In the genomic region with DNA sequence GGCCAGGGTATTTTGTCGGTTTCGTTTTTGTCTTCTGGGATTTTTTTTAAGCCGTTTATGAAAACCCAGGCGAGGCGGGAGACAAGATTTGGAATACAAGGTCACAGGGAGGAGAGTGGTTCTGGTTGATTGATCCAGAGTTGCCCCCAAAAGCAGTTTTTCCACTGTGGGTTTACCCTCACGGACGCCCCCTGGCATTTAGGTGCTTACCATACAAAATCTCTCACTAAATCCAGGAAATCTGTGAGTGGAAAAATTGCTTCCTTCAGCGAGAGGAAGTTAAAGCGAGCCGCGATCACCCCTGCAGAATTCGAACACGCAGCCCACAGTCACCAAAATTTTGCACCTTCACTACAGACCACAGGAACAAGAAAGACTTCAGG, we compare ENCODE assay signal across 8 mouse cellular contexts. TPM values are rescaled to one million over a fixed set of nuclear protein-coding genes. Genes with fewer than 3 reads are reported as not detected.
A peak's percentile ranks its signal among the peaks of the same experiment; 100 is the strongest.
DNase-seq lines count a peak whose midpoint lies in the region; ATAC-seq and TF ChIP-seq lines count a peak whose summit lies in the region.

No protein-coding gene starts in this region.

- peak; percentile 23; the same call in 1 of the 2 replicates for TF ChIP-seq EP300 in CH12.LX (IDR thresholded peaks at IDR 0.05; ENCODE audit: low read length)
- no peak for TF ChIP-seq EP300 in liver, postnatal 0 days (IDR thresholded peaks at IDR 0.05; ENCODE audit: low read depth)

- TF ChIP-seq RAD21 in CH12.LX (IDR thresholded peaks at IDR 0.05; ENCODE audit: low read depth, low read length): no peak

- peaks cover 35% of the 10 kb centered on the region for H3K79me2 ChIP-seq in CH12.LX (replicated peaks; ENCODE audit: control insufficient read depth, extremely low read depth, insufficient read depth, poor library complexity, severe bottlenecking)

- H3K36me3 ChIP-seq in heart, embryonic 13.5 days: no peaks in the 10 kb centered on the region
- H3K36me3 ChIP-seq in CH12.LX (replicated peaks in 1 of 2; ENCODE audit: control insufficient read depth in 1 of 2, insufficient read depth in 1 of 2, low read length in 1 of 2): no peaks in the 10 kb centered on the region
- no peaks in the 10 kb centered on the region for H3K36me3 ChIP-seq in forebrain, embryonic 14.5 days (ENCODE audit: control insufficient read depth, insufficient read depth, low read length)
- H3K36me3 ChIP-seq in liver, postnatal 0 days (replicated peaks; ENCODE audit: insufficient read depth, low read length): no peaks in the 10 kb centered on the region

- peak overlapping the region; percentile 73 for H3K4me3 ChIP-seq in heart, embryonic 13.5 days
- peak overlapping the region; percentile 73 to 94 (median 90) for H3K4me3 ChIP-seq in CH12.LX (replicated peaks in 1 of 3; ENCODE audit: low read depth in 2 of 3, low read length in 2 of 3, poor library complexity in 1 of 3)
- peak overlapping the region; percentile 79 for H3K4me3 ChIP-seq in forebrain, embryonic 14.5 days (ENCODE audit: low read depth, low read length)
- H3K4me3 ChIP-seq in liver, postnatal 0 days (ENCODE audit: low read depth, low read length): peak overlapping the region; percentile 97

- no peaks in the 10 kb centered on the region for H3K9me3 ChIP-seq in heart, embryonic 13.5 days
- H3K9me3 ChIP-seq in CH12.LX (replicated peaks; ENCODE audit: low read length): no peaks in the 10 kb centered on the region
- no peaks in the 10 kb centered on the region for H3K9me3 ChIP-seq in forebrain, embryonic 14.5 days (replicated peaks; ENCODE audit: control insufficient read depth, low read length)
- H3K9me3 ChIP-seq in liver, postnatal 0 days (ENCODE audit: low read length): no peaks in the 10 kb centered on the region

- no peak for DNase-seq in heart, adult 8-10 months (ENCODE audit: low spot score)
- DNase-seq in CH12.LX (ENCODE audit: extremely low read depth): no peak
- no peak for DNase-seq in forebrain, embryonic 14.5 days (ENCODE audit: low spot score)
- DNase-seq in liver, postnatal 0 days: no peak
- DNase-seq in right cerebral cortex, postnatal 25 days: no peak
- DNase-seq in frontal cortex, postnatal 36 days (ENCODE audit: low spot score in 2 of 2): no peak
- DNase-seq in layer of hippocampus, adult 9-10 months (ENCODE audit: low spot score): no peak

- H3K27ac ChIP-seq in heart, embryonic 13.5 days (replicated peaks): peak overlapping the region; percentile 94
- H3K27ac ChIP-seq in CH12.LX (ENCODE audit: insufficient read depth, low read depth): peak overlapping the region; percentile 63; the same call in 1 of the 2 replicates
- no peak overlapping the region for H3K27ac ChIP-seq in forebrain, embryonic 14.5 days (ENCODE audit: low read depth, low read length)
- H3K27ac ChIP-seq in liver, postnatal 0 days (ENCODE audit: low read depth): peak overlapping the region; percentile 96

- peaks cover 44% of the 10 kb centered on the region for H3K4me1 ChIP-seq in heart, embryonic 13.5 days
- peaks cover 4 to 38% of the 10 kb centered on the region in 2 experiments for H3K4me1 ChIP-seq in CH12.LX (ENCODE audit: control insufficient read depth in 1 of 2, insufficient read depth in 2 of 2)
- H3K4me1 ChIP-seq in forebrain, embryonic 14.5 days (ENCODE audit: control insufficient read depth, insufficient read depth, low read length): peaks cover 6% of the 10 kb centered on the region
- H3K4me1 ChIP-seq in liver, postnatal 0 days (ENCODE audit: insufficient read depth): peaks cover 29% of the 10 kb centered on the region

- 24% methylated on average over 13 of the region's 13 CpGs for WGBS in heart, embryonic 13.5 days
- 28% methylated on average over 13 of the region's 13 CpGs for WGBS in forebrain, embryonic 14.5 days
- WGBS in liver, postnatal 0 days (ENCODE audit: insufficient replicate concordance): 17% methylated on average over 13 of the region's 13 CpGs

- in situ Hi-C loops in CH12.LX (cut with MboI; ENCODE audit: low pct_ligation_motif_present, low pct_unique_long_range_greater_than_20kb, low sequenced_read_pairs): no loop called here

- ATAC-seq in heart, embryonic 13.5 days (ENCODE audit: extremely low read depth, insufficient number of reproducible peaks, low FRiP score, low TSS enrichment): no peak
- no peak for ATAC-seq in forebrain, embryonic 14.5 days
- no peak for ATAC-seq in liver, postnatal 0 days

- no peak for TF ChIP-seq CTCF in CH12.LX (conservative IDR thresholded peaks at IDR 0.05 in 1 of 2, IDR thresholded peaks at IDR 0.05 in 1 of 2; ENCODE audit: low read depth in 2 of 2, low read length in 2 of 2)
- no peak for TF ChIP-seq CTCF in liver, postnatal 0 days (IDR thresholded peaks at IDR 0.05; ENCODE audit: low read depth)

- H3K4me2 ChIP-seq in heart, embryonic 13.5 days: peak overlapping the region; percentile 79
- peak overlapping the region; percentile 74 for H3K4me2 ChIP-seq in CH12.LX (ENCODE audit: insufficient read depth, low read depth, poor library complexity, severe bottlenecking)
- peak overlapping the region; percentile 80 for H3K4me2 ChIP-seq in forebrain, embryonic 14.5 days (ENCODE audit: low read length)
- H3K4me2 ChIP-seq in liver, postnatal 0 days (ENCODE audit: low read depth, low read length): peak overlapping the region; percentile 94

- peak overlapping the region; percentile 97 for H3K9ac ChIP-seq in heart, embryonic 13.5 days
- H3K9ac ChIP-seq in CH12.LX (ENCODE audit: insufficient read depth, low read depth): peak overlapping the region; percentile 54
- peak overlapping the region; percentile 83 for H3K9ac ChIP-seq in forebrain, embryonic 14.5 days (ENCODE audit: low read length)
- peak overlapping the region; percentile 92 for H3K9ac ChIP-seq in liver, postnatal 0 days (replicated peaks)

- dilution Hi-C loops in CH12.LX (cut with MboI; ENCODE audit: extremely low pct_ligation_motif_present, extremely low pct_unique_long_range_greater_than_20kb, low sequenced_read_pairs): no loop called here

- TF ChIP-seq POLR2A in CH12.LX (IDR thresholded peaks at IDR 0.05; ENCODE audit: low read depth, low read length): 0 out of 2 replicates have a peak, but pooled peaks have one; percentile 5

- no peaks in the 10 kb centered on the region for H3K27me3 ChIP-seq in heart, embryonic 13.5 days (replicated peaks)
- H3K27me3 ChIP-seq in CH12.LX (replicated peaks): no peaks in the 10 kb centered on the region
- H3K27me3 ChIP-seq in forebrain, embryonic 14.5 days (replicated peaks; ENCODE audit: control insufficient read depth, insufficient read depth, low read length): no peaks in the 10 kb centered on the region
- no peaks in the 10 kb centered on the region for H3K27me3 ChIP-seq in liver, postnatal 0 days (ENCODE audit: insufficient read depth, low read length)

TF ChIP-seq in CH12.LX, 34 proteins besides CTCF, POLR2A, EP300 and RAD21:
- no peak for TF ChIP-seq POLR2AphosphoS2 (IDR thresholded peaks at IDR 0.05; ENCODE audit: low read depth, low read length)
- TF ChIP-seq IRF4 (IDR thresholded peaks at IDR 0.05; ENCODE audit: low read depth, low read length): no peak
- peak; percentile 43; the same call in 1 of the 2 replicates for TF ChIP-seq ZNF384 (IDR thresholded peaks at IDR 0.05; ENCODE audit: low read depth, low read length)
- peak; percentile 0; the same call in 1 of the 2 replicates for TF ChIP-seq SMC3 (IDR thresholded peaks at IDR 0.05; ENCODE audit: low read depth, low read length)
- TF ChIP-seq JUN (IDR thresholded peaks at IDR 0.05; ENCODE audit: insufficient read depth, low read depth, low read length): no peak
- no peak for TF ChIP-seq HCFC1 (IDR thresholded peaks at IDR 0.05; ENCODE audit: low read depth, low read length)
- no peak for TF ChIP-seq ZMIZ1 (IDR thresholded peaks at IDR 0.05; ENCODE audit: low read depth, low read length)
- 0 out of 2 replicates have a peak, but pooled peaks have one; percentile 15 for TF ChIP-seq ETS1 (conservative IDR thresholded peaks at IDR 0.05; ENCODE audit: low read depth, low read length)

RNA-seq across cellular contexts. Expression of a gene that starts 0.3 kb away (rescaled TPM):
- polyA plus RNA-seq in heart, embryonic 13.5 days (2015; fragmentation: Nextera tagmentation; extraction: Ambion mirVana): 9.1 and 10.4 TPM in 2 replicates
- total RNA-seq in heart, adult 8-10 months (2022): 10 to 100 TPM; 13.3 to 14.7 (median 14.6) TPM
- total RNA-seq in CH12.LX (2012; rRNA removed) (10.3 TPM in 2 replicates), CH12.LX (2014; rRNA removed) (12.8 and 14.1 TPM in 2 replicates)
- 21.6 and 23.3 TPM in 2 replicates for polyA plus RNA-seq in CH12.LX (2012; ENCODE audit: insufficient read length, low read depth)
- 6.8 and 10.7 TPM in 2 replicates for polyA plus RNA-seq in forebrain, embryonic 14.5 days (2014; fragmentation: Nextera tagmentation; extraction: Ambion mirVana)
- polyA plus RNA-seq in liver, postnatal 0 days (2015; fragmentation: Nextera tagmentation; extraction: Ambion mirVana): 2.8 and 3.6 TPM in 2 replicates
